Mouse (Mus musculus): ENCODE data around the gene Abl1.

Gene Abl1

DNA sequence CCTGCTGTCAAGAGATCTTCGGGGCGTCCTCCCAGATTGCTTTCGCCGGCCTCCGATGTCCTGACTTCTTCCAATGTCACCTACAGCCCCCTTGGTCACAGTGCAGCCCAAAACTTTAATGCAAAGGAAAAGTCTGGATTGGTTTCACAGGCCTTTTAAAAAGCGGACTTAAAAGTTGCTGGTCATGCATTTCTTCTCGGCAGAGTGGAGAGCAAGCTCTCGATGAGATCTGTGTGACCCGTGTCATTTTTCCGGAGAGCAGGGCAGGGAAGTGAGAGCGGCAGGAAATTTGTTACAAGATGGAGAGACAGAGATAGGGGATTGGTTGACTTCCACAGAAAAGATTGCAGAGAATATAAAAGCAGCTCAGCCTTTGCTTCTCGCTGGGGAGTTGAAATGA lies 869 bp downstream of the Abl1 start:
- DNase-seq (ENCODE audit: low read depth, low spot score), result no peak

DNA sequence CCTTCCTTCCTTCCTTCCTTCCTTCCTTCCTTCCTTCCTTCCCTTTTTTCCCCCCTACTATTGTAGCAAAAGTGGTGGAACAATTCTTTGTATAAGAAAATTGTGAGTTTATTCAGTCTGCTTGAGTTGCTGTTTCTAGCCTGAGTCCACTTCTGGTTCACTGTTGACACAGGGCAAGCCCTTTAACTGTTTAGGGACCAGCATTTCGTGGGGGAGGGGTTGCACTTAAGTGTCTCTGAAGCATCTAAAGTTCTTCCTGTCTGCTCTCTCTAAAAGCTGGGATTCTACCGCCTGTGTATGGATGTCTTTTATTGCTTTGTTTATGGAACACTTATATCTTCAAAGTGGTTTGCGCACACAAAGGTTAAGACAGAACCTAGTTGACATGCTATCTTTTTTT lies 1.9 kb downstream of the Abl1 start:
- DNase-seq (ENCODE audit: low read depth, low spot score), result no peak

DNA sequence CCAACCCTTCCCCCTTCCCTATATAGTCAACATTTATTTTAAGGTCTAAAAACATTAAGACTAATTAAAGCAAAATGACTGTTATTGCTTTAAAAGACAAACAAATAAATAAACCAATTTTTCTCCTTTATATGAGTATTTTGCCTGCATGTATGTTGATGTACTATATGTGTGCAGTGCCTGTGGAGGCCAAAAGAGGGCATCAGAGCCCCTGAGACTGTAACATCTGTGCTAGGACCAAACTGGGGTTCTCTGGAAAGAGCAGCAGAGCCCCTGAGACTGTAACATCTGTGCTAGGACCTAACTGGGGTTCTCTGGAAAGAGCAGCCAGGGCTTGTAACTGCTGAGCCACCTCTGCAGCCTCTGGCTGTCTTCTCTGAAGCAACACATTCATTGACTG lies 10.0 kb downstream of the Abl1 start:
- no peak for DNase-seq (ENCODE audit: low read depth, low spot score)

DNA sequence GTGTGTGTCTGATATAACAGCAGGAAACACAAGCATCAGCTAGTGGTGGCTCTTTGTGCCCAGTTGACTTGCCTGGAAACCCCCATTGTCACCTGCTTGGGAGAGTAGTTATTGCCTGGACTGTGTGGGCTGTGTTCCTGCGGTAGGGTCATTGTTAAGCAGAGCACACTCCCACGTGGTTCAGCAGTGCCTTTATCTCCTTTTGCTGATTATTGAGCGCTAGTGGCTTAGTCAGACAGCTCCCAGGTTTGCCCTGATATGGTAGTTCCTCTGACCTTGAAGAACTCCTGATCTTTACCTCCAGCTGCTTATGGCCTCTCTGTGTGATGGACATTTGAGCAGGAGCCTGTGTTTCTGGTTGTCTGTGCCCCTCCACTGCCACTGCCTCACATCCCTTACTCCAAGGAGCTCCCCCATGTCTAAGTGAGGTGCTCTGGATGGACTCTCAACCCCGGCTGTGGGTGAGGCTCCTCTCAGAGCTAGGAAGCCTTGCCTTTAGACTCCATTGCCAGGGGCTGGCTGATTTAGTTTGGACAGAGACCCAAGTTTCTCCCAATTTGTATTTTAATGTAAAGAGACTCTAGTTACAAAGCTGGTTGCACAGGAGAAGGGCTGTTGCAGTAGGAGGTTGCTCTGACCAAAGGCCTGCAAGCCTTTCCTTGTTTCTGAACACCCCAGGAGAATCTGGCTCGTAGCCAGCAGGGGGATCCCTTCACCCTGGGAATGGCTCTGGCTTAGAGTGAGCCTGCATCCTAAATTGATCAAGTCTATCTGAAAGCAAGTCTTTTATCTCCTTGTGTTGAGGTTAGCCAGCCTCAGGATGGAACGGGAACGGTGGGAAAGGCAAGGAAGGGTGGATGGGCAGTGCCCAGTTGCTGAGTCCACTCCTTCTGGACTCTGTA lies 12.6 kb downstream of the Abl1 start:
- DNase-seq (ENCODE audit: low read depth, low spot score), result no peak

DNA sequence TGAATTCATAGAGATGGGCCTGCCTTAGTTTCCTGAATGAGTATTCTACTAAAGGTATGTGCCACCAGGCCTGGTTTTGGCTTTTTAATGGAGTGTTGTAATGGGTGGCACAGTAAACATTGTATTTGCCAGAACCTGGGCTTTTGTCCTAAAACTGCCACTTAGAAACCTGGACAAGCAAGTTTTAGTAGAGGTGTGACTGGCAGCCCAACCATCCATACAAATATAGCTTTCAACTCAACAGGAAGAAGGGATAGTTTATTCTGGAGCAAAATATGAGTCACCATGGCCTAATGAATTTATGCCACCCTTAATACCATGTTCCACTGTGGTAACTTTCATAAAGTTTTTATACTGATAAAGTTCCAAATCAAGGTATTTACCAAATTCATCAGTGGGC lies 15.1 kb downstream of the Abl1 start:
- DNase-seq (ENCODE audit: low read depth, low spot score), result no peak

DNA sequence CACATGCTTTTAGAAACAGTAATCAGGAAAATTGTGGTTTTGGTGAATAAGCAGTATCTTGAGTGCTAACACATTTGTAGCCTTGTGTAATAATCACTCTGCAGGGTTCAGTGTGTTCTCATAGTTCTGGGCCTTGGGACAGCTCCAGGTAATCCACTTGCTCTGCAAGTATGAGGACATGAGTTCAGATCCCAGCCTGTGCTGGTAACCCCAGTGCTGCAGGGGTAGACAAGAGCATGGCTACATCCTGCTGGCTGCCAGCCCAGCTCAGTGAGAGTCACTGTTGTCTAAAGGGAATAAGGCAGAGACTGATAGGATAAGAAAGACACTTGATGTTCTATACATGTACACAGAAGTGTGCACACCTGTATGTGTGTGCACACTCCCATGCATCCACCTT lies 17.7 kb downstream of the Abl1 start:
- DNase-seq (ENCODE audit: low read depth, low spot score), result no peak

DNA sequence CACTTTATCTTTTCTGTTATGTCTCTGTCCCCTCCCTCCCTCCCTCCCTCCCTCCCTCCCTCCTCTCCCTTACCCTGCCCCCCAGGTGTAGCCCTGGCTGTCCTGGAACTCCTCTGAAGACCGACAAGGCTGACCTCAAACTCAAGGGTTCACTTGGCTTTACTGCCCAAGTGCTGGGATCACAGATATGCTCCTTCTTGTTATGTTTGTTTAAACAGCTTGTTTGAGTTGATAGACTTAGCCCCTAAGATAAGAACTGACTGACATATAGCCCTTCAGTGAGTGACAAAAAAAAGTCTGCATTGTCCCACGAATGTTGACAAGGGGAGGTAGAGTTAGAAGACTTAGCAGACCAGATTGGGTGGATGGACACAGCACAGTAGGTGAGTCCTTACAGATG lies 18.4 kb downstream of the Abl1 start:
- DNase-seq (ENCODE audit: low read depth, low spot score), result no peak

DNA sequence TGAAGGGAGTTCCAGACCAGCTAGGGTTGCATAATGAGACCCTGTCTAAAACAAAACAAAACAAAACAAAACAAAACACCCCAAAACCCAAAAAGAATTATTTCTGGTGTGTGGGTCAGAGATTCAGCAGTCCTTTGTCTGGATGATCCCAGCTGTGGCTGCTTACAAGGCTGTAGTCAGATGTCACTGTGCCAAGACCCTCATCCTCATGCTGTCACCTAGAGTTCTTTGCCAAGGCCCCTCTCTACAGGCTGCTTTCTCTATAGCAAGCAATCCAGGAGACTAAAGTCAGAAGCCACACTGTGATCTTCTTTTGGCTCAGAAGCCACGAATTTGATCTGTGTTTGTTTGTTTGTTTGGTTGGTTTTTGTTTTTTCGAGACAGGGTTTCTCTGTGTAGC lies 24.5 kb downstream of the Abl1 start:
- DNase-seq (ENCODE audit: low read depth, low spot score), result no peak

DNA sequence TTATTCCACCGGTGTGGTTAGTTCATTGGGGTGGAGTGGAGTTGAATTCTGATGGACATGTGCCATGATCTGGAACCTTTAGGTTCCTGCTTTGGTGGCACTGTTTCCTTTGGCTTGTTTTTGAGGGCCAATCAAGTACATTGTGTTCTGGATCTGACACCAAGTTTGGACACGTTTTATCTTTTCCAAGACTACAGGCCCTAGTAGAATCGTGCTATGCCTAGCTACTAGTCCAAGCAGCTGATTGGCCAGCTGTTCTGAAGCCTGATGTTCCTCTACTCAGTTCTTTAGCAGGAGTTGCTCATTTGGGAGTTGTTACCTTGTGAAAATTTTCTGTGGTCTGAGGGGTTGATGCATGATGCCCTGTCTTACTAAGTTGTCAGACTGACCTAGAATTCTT lies 25.6 kb downstream of the Abl1 start:
- no peak for DNase-seq (ENCODE audit: low read depth, low spot score)

DNA sequence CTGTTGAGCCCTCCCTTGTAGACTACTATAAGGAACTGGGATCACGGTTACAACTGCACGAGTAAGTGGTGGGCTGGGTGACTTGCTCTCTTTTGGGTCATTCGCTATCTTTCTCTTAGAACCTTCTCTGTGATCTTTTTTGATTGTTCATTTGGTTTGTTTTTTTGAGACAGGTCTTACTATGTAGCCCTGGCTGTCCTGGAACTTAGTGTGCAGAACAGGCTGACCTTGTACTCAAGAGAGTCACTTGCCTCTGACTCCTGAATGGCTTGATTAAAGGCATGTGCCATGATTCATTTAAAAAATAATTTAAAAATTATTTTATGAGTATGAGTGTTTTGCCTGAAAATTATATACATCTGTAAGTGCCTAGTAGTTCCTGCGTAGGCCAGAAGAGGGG lies 26.6 kb downstream of the Abl1 start:
- no peak for DNase-seq (ENCODE audit: low read depth, low spot score)

DNA sequence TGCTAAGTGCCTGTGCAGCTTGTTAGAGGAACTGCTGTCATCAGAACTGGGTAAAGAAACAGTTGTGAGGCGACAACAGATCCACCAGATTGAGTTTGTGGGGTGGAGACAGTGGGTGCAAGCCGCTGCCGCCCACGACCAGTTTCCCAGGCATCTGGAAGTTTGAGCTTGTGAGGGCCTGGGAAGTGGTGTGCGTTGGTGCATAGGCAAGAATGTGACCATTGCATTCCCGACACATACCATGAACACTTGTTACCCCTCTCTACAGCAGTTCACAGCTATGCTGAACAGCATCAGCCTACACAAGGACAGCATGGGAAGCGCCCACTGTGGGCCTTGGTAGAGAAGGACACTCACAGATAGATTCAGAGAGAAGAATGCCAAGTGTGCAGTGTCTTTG lies 27.8 kb downstream of the Abl1 start:
- DNase-seq (ENCODE audit: low read depth, low spot score), result no peak

DNA sequence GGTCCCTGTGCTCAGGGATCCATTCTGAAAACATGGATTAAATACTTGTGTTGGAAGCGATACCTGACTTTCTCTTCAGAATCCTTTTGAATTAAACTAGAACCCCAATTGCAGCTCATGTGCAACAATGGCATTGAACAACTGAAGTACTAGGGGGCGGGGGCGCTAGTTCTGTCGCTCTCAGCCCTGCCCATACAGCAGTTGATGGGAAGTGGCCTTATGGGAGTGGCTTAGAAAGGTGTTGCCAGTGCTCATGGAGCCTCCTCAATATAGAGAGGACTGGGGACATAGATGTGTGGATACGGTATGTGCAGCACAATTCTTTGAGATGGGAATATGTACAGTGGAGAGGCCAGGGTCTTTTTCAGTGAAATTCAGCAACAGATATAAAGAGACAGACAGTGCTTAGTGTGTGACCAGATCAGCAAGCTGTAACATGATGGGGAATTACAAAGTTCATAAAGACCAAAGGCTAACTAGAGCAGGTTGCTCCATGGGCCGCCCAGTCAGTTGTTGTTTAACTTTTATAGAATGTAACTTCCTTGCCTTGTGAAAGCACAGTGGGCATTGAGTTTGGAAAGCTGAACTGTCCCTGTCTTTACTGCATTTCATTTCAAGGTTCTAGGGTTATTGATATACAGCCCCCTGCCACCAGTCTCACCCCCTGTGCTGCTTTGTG lies 31.2 kb downstream of the Abl1 start:
- DNase-seq (ENCODE audit: low read depth, low spot score), result no peak

DNA sequence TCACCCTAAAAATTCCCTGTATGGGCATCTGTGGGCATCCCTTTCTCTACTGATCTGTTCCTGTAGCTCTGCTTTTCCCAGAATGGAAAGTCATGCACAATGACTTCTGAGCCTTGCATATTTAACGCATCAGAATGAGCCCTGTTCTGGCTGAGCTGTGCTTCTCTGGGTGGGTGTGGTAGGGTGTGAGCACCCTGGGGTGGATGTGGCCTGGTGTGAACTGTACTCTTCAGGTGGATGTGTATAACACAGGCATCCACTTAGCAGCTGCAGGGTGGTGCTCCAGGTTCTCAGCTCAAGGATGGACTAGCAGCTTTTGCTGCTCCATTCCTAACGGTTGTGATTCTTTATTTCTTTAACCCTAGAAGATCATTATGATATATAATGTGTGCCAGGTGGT lies 31.8 kb downstream of the Abl1 start:
- DNase-seq (ENCODE audit: low read depth, low spot score), result no peak

DNA sequence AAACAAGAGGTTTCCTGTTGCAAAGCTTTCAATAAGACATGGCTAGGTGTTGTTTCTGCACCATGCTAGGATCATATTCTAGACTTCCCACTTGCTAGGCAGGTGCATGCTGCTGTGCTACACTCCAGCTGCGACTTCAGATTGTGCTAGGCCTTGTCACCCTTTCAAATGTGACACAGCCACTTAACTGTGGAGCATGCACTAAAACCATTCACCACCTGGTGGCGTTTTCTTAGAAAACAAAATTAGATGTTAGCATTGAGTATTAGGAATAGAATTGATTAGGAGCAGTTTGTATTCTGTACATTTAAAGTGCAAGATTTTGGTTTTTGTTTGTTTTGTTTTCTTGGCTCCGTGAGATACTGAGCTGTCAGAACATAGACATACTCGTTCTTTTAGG lies 32.6 kb downstream of the Abl1 start:
- DNase-seq (ENCODE audit: low read depth, low spot score), result no peak

DNA sequence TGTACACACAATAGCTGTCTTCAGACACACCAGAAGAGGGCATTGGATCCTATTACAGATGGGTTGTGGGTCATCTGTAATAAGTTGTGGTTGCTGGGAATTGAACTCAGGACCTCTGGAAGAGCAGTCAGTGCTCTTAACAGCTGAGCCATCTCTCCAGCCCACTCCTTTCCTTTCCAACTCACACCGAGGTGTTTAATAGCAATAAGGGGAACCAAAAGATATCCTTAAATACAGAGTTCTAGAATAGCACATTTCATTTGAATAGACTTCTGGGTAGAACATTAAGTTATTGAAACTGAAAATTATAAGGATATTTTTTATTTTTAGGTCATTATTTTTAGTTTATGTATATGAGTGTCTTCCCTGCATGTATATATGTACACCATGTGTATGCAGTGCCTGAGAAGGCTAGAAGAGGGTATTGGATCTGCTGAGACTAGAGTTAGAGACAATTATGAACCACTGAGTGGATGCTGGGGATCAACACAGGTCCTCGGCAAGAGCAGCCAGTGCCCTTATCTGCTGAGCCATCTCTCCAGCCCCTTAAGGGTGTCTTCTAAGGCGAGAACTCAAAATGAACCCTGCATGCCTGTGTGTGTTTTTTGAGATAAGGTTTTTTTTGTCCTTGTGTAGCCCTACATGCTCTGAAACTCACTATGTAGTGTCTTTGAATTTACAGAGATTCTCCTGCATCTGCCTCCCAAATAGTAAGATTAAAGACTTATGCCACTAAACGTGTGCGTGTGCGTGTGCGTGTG lies 36.7 kb downstream of the Abl1 start:
- DNase-seq (ENCODE audit: low read depth, low spot score), result no peak

DNA sequence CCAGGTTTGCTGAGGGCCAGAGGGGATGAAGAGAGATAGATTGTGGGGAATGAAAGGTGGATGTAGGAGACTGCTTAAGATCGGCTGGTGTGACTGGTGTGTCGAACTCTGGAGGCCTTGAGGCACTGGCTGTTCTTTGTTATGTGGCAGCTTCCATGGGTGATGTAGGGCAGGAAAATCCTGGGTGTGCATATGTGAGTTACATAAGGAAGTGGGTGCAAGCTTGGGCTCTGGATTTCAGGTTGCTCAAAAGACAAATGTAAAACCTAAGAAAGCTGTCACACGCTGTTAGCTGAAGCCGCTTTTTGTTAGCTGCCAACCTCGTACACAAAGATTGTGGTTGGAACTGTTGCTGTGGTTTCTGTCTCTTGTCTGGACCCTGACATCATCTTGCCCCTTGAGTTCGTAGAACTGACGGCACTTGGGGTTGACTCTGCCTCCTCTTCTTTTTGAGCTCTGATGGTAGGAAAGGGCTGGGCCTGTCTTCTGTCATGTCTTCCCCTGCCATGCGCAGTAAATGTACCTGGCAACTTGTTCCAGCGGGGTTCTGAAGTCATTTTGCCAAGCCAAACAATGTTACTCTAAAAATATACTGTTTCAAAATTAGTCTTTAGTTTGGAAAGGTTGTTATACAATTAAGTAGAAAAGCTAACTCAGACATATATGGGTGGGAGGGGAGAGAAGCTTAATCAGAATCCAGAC lies 39.6 kb downstream of the Abl1 start:
- DNase-seq (ENCODE audit: low read depth, low spot score), result no peak

DNA sequence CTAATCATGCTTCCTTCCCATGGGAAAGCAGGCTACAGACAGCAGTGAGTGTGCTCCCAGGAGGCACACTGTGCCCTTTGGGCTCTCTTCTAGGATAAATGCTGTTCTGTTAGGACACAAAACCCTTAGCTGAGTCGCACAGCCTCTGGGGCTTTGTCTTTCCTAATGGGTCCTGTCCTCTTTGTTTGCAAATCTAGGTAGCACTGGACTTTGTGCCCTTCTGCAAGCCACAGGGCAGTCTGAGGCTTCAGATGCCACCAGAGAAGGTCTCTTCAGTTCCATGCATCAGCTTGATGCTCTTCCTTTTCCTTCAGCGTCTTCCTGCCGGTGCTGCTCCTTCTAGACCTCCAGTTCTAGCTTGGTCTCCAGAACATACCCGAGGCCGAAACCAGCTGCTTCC lies 42.5 kb downstream of the Abl1 start:
- no peak for DNase-seq (ENCODE audit: low read depth, low spot score)

DNA sequence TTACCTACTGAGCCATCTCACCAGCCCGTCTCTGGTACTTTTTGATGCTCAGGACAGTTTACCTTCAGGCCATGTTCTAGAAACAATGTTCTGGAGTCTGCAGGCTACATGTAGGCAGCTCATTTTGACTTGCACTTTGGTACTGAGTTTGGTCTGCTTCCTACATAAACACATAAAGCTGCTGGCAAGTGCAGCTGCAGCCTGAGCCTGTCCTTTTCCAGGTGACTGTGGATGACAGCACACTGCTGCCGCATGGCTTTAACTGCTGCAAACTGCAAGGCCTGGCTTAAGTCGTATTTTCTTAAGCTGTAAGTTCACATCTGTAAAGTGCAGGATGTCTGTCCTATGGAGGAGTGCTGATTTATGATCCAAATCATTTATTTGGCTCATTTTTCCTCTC lies 44.3 kb downstream of the Abl1 start:
- DNase-seq (ENCODE audit: low read depth, low spot score), result no peak

DNA sequence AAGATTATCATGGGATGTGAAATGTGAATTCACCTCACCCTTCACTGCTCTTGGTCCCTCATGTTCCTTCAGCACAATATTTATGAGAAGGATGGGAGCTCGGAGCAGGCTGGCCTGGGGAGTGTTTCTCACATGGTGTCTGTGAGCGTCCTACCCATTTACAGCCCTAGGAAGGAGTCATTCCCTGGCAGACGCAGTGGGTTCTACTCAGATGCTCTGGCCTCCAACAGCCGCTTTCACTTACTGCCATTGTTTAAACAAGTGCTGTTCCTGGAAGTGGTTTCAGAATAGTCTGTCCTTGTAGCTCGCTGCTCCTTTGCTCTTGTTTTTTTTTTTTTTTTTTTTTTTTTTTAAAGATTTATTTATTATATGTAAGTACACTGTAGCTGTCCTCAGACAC lies 45.4 kb downstream of the Abl1 start:
- DNase-seq (ENCODE audit: low read depth, low spot score), result no peak

DNA sequence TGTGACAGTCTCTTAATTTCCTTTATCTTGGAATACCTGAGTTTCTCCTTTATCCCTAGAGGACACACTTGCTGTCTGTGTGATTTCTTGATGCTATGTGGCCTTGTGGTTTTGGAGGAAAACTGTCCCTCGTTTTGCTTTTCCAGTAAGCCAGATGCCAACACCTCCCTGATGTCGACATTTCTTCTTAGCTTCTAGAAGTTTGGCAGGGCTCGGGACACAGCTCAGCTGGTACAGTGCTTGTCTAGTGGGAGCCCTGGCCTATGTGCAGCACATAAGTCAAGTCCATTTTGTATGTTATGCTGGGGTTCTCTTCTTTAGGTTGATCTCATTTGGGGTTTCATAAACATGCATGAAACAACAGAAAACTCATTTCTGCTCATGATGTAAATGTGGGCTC lies 50.9 kb downstream of the Abl1 start:
- DNase-seq (ENCODE audit: low read depth, low spot score), result no peak

DNA sequence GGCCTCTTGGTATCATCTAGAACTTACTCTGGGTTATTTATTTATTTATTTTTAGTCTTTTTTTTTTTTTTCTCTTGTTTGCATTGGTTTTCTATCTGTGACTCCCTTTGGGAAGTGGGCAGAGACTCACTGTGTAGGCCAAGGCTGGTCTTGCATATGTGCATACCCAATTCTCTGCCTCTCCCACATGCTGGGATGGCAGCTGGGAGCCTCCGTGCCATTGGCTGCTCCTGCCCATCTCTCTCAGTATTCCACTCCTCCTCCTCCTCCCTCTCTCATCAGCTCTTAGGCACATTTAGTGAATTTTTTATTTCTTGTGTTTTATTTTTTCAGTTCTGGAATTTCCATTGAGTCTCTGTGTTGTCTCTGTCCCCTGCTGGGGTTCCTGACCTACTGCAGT lies 53.6 kb downstream of the Abl1 start:
- no peak for DNase-seq (ENCODE audit: low read depth, low spot score)

DNA sequence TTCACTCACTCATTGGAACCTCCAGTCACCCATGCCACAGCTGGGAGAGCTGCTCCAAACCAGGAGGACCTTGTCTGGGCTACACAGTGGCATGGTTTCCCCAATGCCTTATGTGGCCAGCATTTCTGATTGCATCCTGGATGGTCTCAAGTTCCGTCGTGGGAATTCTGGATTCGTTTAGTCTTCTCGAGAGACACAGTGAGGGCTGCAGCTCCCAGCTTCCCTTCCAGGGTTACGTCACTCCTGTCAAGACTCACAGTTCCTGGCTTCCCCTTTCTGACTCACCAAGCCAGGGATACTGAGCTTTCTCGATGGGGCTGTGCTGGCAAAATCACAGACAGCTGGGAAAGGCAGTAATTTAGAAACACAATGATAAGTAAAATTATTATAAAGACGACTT lies 54.0 kb downstream of the Abl1 start:
- DNase-seq (ENCODE audit: low read depth, low spot score), result no peak
